Mouse (Mus musculus) neural tube, embryonic 11.5 days (tissue): ENCODE measurements around the gene Rasal2. TPM values are rescaled to one million over a fixed set of nuclear protein-coding genes. Genes with fewer than 3 reads are reported as not detected.

ENCODE experiments used
- ATAC-seq: fragments of 200-750 bp; cut with Nextera tagmentation; 2 replicates; pipeline ENCODE4 v1.8.0; 2017; ENCODE audit warnings: moderate number of reproducible peaks, mild to moderate bottlenecking, moderate TSS enrichment, moderate library complexity; ENCODE audit not compliant: insufficient read depth, low FRiP score, low TSS enrichment
- DNase-seq: peaks from one replicate; pipeline ENCODE4 v3.0.0-alpha.2; 2015; ENCODE audit warnings: low spot score
- H3K27ac ChIP-seq: fragments of 300-500 bp; sonication (generic); 2 replicates; pipeline ENCODE4 v1.5.1; 2014; ENCODE audit warnings: low read depth, mild to moderate bottlenecking, low read length
- H3K27me3 ChIP-seq: fragments of 300-500 bp; sonication (generic); 2 replicates; pipeline ENCODE4 v1.6.1; 2014; ENCODE audit warnings: mild to moderate bottlenecking, low read length, mixed read lengths; ENCODE audit not compliant: control insufficient read depth, insufficient read depth
- H3K36me3 ChIP-seq: fragments of 300-500 bp; sonication (generic); 2 replicates; pipeline ENCODE4 v1.6.1; 2014; ENCODE audit warnings: mild to moderate bottlenecking, low read length, moderate library complexity, mixed read lengths; ENCODE audit not compliant: control insufficient read depth, insufficient read depth
- H3K4me1 ChIP-seq: fragments of 300-500 bp; sonication (generic); 2 replicates; pipeline ENCODE4 v1.6.1; 2014; ENCODE audit warnings: low read length, mixed read lengths; ENCODE audit not compliant: control insufficient read depth, insufficient read depth
- H3K4me2 ChIP-seq: fragments of 300-500 bp; sonication (generic); 2 replicates; pipeline ENCODE4 v1.6.1; 2014; ENCODE audit warnings: low read depth, mild to moderate bottlenecking, moderate library complexity
- H3K4me3 ChIP-seq: fragments of 300-500 bp; sonication (generic); 2 replicates; pipeline ENCODE4 v1.5.1; 2014; ENCODE audit warnings: low read depth, low read length
- H3K9ac ChIP-seq: fragments of 300-500 bp; sonication (generic); 2 replicates; pipeline ENCODE4 v1.6.1; 2014; ENCODE audit warnings: mild to moderate bottlenecking, low read length
- H3K9me3 ChIP-seq: fragments of 300-500 bp; sonication (generic); 2 replicates; pipeline ENCODE4 v1.6.1; 2016; ENCODE audit warnings: low read length; ENCODE audit not compliant: control insufficient read depth
- WGBS: fragments of 180-500 bp; shearing (Covaris S2); extraction: QIAGEN DNeasy Blood & Tissue Kit; methylation state at CpG from one replicate; pipeline ENCODE4 v1.1.7; 2014; 5-methylcytosine and 5-hydroxymethylcytosine counted together
- polyA plus RNA-seq: library from polyadenylated mRNA; unstranded; fragments of >200 nt; fragmentation: Nextera tagmentation; extraction: Ambion mirVana; gene quantifications from 2 replicates; pipeline ENCODE4 v1.2.1, GENCODE M21; 2014

Rasal2 gene
- polyA plus RNA-seq, 1 experiment from 2014 or later: 19.8 TPM

GRCm38 (mm10) chr1:157411341-157411710 lies 1.1 kb downstream of the Rasal2 start:
- Histone ChIP-seq H3K9me3 (no peaks in the 10 kb centered on the region), H3K27ac (no peak overlapping the region), H3K27me3 (no peaks in the 10 kb centered on the region), H3K4me3 (peak overlapping the region; percentile 81), H3K4me2 (peak overlapping the region; percentile 61), H3K36me3 (no peaks in the 10 kb centered on the region), H3K9ac (peak overlapping the region; percentile 89), H3K4me1 (peaks cover 5% of the 10 kb centered on the region; the same call in 1 of the 2 replicates)
- ATAC-seq (no peak), DNase-seq (no peak)
- 0% methylated on average over 4 of the region's 4 CpGs for WGBS

DNA sequence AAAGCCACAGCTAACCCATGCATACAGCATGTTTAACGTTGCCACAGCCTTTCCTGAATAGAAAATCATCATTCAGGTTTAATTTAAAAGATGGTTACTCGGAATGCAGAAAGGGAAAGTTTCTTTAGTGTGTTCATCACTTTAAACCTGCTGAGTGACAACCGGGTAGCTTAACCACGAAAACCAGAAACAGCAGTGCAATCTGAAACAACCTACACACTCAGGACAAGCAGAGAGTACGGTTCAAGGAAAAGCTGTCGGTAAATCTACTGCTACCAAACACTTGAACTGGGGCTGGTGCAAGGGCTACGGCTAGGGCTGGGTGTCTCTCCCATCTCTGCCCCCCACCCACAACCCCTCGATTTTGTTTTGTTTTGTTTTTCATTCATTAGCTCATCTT lies 1.5 kb downstream of the Rasal2 start:
- H3K9me3 ChIP-seq: no peaks in the 10 kb centered on the region
- peak overlapping the region; percentile 81 for H3K4me3 ChIP-seq
- H3K36me3 ChIP-seq: no peaks in the 10 kb centered on the region
- no peak overlapping the region for H3K27ac ChIP-seq
- ATAC-seq (no peak), DNase-seq (no peak)
- no peak overlapping the region for H3K9ac ChIP-seq
- 13% methylated on average over 8 of the region's 8 CpGs for WGBS
- H3K4me1 ChIP-seq: peaks cover 5% of the 10 kb centered on the region; the same call in 1 of the 2 replicates
- H3K27me3 ChIP-seq: no peaks in the 10 kb centered on the region
- peak overlapping the region; percentile 61 for H3K4me2 ChIP-seq

DNA sequence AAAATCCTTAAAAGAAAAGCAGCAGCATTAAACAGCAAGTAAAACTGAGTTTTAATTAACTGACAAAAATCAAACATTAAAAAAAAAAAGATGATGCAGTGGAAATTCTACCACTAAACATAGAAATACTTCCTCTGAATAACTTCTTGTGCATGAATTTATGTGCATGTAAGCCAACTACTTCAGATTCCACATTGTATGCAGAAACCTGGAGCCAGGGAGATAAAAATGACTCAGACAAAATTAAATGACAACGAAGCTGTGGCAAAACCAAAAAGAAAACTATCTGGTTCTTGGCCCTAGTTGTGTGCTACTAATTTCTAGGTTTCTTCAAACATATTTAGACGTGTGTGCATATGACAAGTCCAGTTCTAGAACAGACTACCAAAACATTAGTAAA lies 2.7 kb downstream of the Rasal2 start:
- H3K9me3 ChIP-seq: no peaks in the 10 kb centered on the region
- WGBS: 85% methylated on average over 2 of the region's 2 CpGs
- no peak for ATAC-seq
- H3K4me2 ChIP-seq: no peak overlapping the region
- peaks cover 5% of the 10 kb centered on the region; the same call in 1 of the 2 replicates for H3K4me1 ChIP-seq
- H3K9ac ChIP-seq: no peak overlapping the region
- no peak overlapping the region for H3K4me3 ChIP-seq
- H3K27me3 ChIP-seq: no peaks in the 10 kb centered on the region
- H3K36me3 ChIP-seq: no peaks in the 10 kb centered on the region
- no peak for DNase-seq
- no peak overlapping the region for H3K27ac ChIP-seq

DNA sequence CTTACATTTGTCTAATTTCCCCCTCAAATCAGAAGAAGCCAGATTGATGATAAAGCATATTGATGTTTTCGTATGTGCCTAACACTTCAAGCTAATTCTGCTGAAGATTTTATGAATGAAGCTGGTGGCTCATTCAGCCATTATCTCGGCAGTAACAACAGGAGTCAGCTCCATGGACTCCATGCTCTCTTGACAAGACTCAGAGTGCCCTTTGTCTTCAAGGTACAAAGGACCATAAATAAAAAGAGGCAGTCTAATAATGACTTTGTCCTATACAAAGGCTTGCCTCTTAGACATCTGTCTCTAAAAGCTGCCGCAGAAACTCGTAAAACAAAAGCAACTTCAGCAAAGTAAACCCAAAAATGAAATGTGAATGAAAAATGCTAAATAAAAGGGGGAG lies 24.4 kb downstream of the Rasal2 start:
- no peak overlapping the region for H3K27ac ChIP-seq
- no peaks in the 10 kb centered on the region for H3K27me3 ChIP-seq
- H3K36me3 ChIP-seq: no peaks in the 10 kb centered on the region
- H3K4me2 ChIP-seq: no peak overlapping the region
- DNase-seq (peak; percentile 46), ATAC-seq (peak; percentile 72; the same call in 1 of the 2 replicates)
- no peak overlapping the region for H3K9ac ChIP-seq
- peaks cover 3% of the 10 kb centered on the region; the same call in 1 of the 2 replicates for H3K4me1 ChIP-seq
- WGBS: 33% methylated on average over 4 of the region's 4 CpGs
- no peaks in the 10 kb centered on the region for H3K9me3 ChIP-seq
- no peak overlapping the region for H3K4me3 ChIP-seq

GRCm38 (mm10) chr1:157380694-157381093 lies 31.7 kb downstream of the Rasal2 start:
- 58% methylated on average over 2 of the region's 2 CpGs for WGBS
- H3K4me1 ChIP-seq: no peaks in the 10 kb centered on the region
- no peaks in the 10 kb centered on the region for H3K27me3 ChIP-seq
- H3K9me3 ChIP-seq: no peaks in the 10 kb centered on the region
- ATAC-seq (no peak), DNase-seq (no peak)
- H3K4me2 ChIP-seq: no peak overlapping the region
- no peaks in the 10 kb centered on the region for H3K36me3 ChIP-seq
- H3K9ac ChIP-seq: no peak overlapping the region
- H3K4me3 ChIP-seq: no peak overlapping the region
- no peak overlapping the region for H3K27ac ChIP-seq

DNA sequence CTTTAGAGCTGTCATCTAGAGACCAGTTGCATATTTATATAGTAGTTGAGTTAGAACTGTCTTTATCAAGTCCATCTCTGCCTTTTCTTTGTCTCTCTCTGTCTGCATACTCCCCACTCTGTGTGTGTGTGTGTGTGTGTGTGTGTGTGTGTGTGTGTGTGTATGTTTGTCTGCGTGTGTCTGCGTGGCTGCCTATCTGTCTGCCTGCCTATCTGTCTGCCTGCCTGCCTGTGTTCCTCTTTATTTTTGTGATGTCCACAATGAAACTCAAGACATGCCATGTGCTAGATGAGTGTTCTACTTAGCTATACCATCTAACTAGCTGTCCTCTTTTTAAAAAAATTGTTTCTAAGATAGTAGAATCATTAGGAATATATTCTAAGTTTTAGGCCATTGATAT lies 42.0 kb downstream of the Rasal2 start:
- no peaks in the 10 kb centered on the region for H3K4me1 ChIP-seq
- no peak overlapping the region for H3K4me3 ChIP-seq
- DNase-seq (no peak), ATAC-seq (no peak)
- WGBS: 100% methylated on average over 2 of the region's 2 CpGs
- H3K27me3 ChIP-seq: no peaks in the 10 kb centered on the region
- no peaks in the 10 kb centered on the region for H3K36me3 ChIP-seq
- no peak overlapping the region for H3K9ac ChIP-seq
- H3K9me3 ChIP-seq: no peaks in the 10 kb centered on the region
- no peak overlapping the region for H3K27ac ChIP-seq
- H3K4me2 ChIP-seq: no peak overlapping the region

- Histone ChIP-seq H3K27me3 (no peaks in the 10 kb centered on the region), H3K9me3 (no peaks in the 10 kb centered on the region), H3K36me3 (no peaks in the 10 kb centered on the region), H3K27ac (no peak overlapping the region), H3K9ac (no peak overlapping the region), H3K4me2 (no peak overlapping the region), H3K4me3 (no peak overlapping the region), H3K4me1 (no peaks in the 10 kb centered on the region)
- DNase-seq (no peak), ATAC-seq (no peak)
- 74% methylated on average over 5 of the region's 5 CpGs for WGBS
Measured at GRCm38 (mm10) chr1:157368316-157368715, 44.1 kb downstream of the Rasal2 start.

DNA sequence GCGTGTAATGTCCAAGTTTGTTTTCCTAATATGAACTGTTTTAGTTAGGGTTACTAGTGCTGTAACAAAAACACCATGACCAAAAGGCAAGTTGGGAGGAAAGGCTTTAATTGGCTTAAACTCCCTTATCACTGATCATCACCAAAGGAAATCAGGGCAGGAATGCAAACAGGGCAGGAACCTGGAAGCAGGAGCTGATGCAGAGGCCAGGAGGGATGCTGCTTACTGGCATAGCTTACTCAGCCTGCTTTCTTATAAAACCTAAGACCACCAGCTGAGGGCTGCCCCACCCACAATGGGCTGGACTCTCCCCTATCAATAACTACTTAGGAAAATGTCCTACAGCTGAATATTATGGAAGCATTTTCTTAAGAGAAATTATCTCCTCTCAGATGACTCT lies 65.7 kb downstream of the Rasal2 start:
- no peak overlapping the region for H3K4me2 ChIP-seq
- no peak overlapping the region for H3K4me3 ChIP-seq
- no peaks in the 10 kb centered on the region for H3K4me1 ChIP-seq
- DNase-seq (no peak), ATAC-seq (no peak)
- H3K27me3 ChIP-seq: no peaks in the 10 kb centered on the region
- WGBS: 79% methylated on average over 1 of the region's 1 CpGs
- no peak overlapping the region for H3K9ac ChIP-seq
- H3K9me3 ChIP-seq: no peaks in the 10 kb centered on the region
- no peak overlapping the region for H3K27ac ChIP-seq
- H3K36me3 ChIP-seq: no peaks in the 10 kb centered on the region

DNA sequence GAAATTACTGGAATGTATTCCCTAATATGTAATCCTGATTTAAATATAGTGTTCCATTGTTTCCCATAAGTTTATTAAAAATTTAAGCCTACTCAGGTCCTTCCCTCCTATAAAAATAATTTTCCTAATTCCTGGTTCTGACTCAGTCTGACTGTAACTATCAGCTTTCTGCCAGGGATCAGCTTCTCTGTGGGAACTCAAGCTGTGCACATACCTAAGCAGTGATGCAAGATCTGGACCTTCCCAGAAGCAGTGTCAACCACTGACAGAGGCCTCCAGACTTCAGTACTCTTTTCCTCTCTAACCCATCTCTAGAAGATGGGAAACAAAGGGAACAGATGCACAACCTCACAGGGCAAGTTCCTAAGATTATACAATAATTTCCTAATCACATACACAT lies 68.9 kb downstream of the Rasal2 start:
- Histone ChIP-seq H3K27me3 (no peaks in the 10 kb centered on the region), H3K27ac (no peak overlapping the region), H3K9me3 (no peaks in the 10 kb centered on the region), H3K4me2 (no peak overlapping the region), H3K4me3 (no peak overlapping the region), H3K9ac (no peak overlapping the region), H3K36me3 (no peaks in the 10 kb centered on the region), H3K4me1 (no peaks in the 10 kb centered on the region)
- DNase-seq (no peak), ATAC-seq (no peak)
